Mouse (Mus musculus) neutrophil, adult 83 days (primary cell): ENCODE results near the gene Olfr548-ps1. TPM values are rescaled to one million over a fixed set of nuclear protein-coding genes. Genes with fewer than 3 reads are reported as not detected.

Source experiments
- total RNA-seq, 2 experiments: library from RNA; stranded (reverse); gene quantifications; one replicate each; pipeline ENCODE4 v1.2.4; 2023

The Olfr548-ps1 gene
- total RNA-seq = not detected

DNA sequence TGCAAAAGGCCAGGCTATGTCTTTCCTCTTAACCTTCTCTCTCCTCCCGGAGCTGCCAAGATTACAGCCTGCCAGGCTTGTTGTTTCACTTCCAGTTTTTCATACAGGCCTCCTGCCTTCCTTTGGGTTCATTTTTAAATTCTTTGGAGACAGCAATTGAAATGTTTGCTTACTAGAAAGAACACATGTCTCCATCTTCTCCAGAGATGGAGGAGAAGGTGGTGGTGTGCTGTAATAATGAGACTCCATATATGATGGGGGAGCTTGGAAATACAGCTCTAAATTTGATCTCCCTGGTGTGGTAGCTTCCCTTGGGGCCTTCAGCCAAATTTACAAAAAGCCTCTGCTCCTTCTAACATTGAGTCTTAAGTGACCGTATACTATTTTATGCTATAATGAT lies at the start of gene Olfr548-ps1:
Gene Olfr548-ps1 (plus strand): TSS at position 301 of the 400 bp plus-strand sequence.

DNA sequence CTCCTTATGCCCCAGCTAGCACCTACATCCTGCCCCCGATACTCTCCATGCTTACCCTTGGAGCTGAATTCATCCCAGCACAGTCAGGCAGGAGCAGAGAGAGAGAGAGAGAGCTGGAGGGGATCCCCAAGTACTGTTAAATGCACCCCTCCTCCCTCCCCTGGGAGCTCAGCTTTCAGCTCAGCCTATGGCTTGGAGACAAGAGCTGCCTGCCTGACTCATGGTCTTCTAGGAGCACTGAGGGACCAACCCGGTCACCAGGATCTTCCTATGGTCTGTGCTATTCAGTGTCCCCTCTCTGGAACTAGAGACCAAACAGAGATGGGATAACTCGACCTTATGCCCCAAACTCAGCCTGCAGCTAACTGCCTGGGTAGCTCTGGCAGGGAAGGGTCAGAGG lies 41.2 kb upstream of the Olfr548-ps1 start, which contains the start of gene Olfr545:
Gene Olfr545 (minus strand): TSS at position 101 of the 400 bp plus-strand sequence.

DNA sequence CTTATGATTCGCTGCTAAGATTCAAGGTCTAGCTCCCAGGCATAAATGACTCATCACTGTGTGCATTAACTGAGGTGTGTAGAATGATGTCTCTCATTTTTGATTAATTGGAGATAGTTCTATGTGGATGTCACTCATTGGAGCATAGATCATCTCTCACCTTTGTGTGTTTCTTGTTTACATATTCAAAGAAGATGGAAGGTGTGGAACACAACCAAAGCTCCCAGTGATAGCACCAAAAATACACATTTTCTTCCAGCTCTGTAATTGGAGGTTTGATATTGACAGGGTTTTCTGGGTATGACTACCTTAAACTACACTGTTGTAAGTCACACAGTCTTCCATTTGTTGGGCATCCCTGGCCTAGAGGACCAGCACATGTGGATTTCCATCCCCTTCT lies 6.2 kb upstream of the Olfr548-ps1 start, which contains the start of gene Olfr547:
Gene Olfr547 (plus strand): TSS at position 301 of the 400 bp plus-strand sequence.

DNA sequence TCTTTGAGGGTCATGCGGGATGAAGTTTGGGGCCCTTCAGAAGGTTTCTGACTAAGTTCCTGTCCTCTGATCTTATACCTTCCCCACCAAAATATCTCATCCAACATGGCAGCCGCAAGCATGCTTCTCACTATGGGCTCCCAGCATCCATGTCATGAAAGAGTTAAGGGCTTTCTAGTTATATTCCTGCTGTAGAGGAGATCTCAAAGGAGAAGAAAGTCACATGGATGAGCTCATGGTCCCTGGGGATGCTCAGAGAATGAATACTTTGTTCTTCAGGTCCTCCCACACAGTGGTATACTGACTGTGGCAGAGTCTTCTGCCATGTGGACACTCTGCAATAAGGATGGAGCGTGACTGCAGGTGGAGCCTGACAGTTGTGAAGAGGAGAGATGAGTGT lies 8.9 kb downstream of the Olfr548-ps1 start, which contains the start of gene Olfr549:
Gene Olfr549 (plus strand): TSS at position 301 of the 400 bp plus-strand sequence.

DNA sequence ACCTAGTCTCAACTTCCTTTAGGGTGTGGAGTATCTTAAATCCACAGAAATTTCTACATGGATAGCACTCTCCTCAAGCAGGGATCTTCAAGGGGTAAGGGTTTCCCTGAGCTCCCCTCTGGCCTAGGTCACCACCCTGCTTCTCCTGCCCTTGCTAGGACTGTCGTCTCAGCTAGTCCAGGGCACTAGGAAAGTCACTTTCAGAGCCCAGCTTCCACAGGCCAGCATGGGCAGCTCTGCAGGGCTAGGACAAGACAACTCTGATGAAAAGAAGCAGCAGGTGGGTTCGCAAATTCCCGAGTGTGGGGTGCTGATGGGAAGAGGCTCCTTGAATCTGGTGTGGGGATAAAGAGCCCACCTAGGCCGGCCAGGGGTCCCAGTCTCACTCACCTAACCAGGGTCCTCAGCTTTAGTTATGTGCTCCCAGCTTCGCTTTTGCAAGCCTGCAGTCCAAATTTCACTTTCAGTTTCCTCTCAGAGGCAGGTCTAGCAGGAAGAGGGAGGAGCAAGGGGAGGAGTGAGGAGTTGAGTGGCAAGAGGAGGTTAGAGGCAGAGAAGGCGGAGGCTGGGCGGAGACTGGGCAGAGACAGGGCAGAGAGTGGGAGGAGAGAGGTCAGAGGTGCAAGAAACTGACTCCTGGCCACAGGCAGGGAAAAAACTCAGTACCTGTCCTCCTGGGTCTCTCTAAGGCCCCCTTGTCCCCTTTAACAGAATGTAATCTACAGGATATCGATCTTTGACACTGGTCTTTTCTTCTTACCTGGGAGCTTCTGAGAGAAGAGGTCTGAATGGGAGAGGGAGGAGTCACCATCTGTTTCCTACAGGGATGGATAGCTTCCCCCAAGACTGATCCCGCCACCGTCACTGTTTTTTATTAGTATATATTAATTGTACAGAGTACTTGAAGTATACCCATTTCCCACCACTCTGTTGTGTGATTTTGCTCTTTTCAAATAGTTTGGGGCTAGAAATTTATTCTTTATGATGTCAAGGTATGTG lies 24.6 kb downstream of the Olfr548-ps1 start, which contains the start of gene Trim21:
Gene Trim21 (minus strand): TSS at position 488 of the 999 bp plus-strand sequence.

DNA sequence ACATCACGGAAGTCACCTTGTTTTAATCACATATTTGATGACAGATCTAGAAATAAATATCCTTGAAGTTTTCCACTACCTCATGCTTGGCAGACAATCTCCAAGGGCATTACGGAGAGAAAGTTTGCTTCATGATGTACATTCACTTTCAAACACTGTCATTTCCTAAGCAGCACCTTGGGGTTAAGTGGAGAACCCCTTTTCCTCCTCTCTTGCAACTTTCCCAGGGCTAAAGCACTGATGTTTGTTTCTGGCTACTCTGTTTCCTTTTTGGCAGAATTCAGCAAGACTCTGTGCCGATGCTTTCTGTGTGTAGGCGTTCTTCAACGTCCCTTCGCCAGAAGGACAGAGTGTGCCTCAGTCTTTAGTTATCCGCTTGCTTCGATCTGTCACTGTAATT lies 30.4 kb downstream of the Olfr548-ps1 start, which contains the start of gene Olfr550:
Gene Olfr550 (plus strand): TSS at position 301 of the 400 bp plus-strand sequence.

DNA sequence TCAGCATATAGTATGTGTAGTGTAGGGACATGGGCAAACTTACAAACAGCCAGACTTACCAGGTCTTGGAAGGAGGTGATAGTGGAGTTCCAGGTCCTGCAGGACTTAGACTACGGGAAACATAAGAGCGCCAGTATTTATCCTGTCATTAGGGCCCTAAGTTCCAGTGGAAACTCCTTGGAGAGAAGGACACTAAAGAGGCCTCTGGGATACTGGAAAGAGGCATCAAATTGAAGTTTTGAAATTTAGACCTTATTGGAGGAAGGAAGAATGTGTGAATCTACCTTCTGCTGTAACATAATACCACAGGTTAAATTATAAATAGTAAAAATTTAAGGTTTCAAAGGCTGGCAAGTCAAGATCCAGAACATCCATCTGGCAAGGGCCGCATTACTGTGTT lies 51.1 kb downstream of the Olfr548-ps1 start, which contains the start of gene Olfr551:
Gene Olfr551 (minus strand): TSS at position 101 of the 400 bp plus-strand sequence.

Other genes starting within 250 kb of the Olfr548-ps1 start
- gene Rrm1, start 99.2 kb upstream of the Olfr548-ps1 start, total RNA-seq = 100 to 1,000 TPM in 1 of 2 experiments, 10 to 100 TPM in 1; 97.4 to 110 TPM
- not detected for gene Olfr543, start 59.2 kb upstream of the Olfr548-ps1 start, total RNA-seq
- not detected for gene Olfr544, start 52.6 kb upstream of the Olfr548-ps1 start, total RNA-seq
- not detected for gene Olfr545, start 41.3 kb upstream of the Olfr548-ps1 start, total RNA-seq
- not detected for gene Olfr547, start 6.1 kb upstream of the Olfr548-ps1 start, total RNA-seq
- not detected for gene Olfr549, start 9.0 kb downstream of the Olfr548-ps1 start, total RNA-seq
- gene Trim21, start 24.6 kb downstream of the Olfr548-ps1 start, total RNA-seq = 10 to 100 TPM; 10.7 to 12.5 TPM
- not detected for gene Olfr550, start 30.5 kb downstream of the Olfr548-ps1 start, total RNA-seq
- gene Olfr551, start 51.0 kb downstream of the Olfr548-ps1 start, total RNA-seq = not detected
- gene Olfr552, start 56.9 kb downstream of the Olfr548-ps1 start, total RNA-seq = not detected
- gene Olfr553, start 77.3 kb downstream of the Olfr548-ps1 start, total RNA-seq = not detected
- not detected for gene Olfr554, start 97.5 kb downstream of the Olfr548-ps1 start, total RNA-seq
- not detected for gene Olfr555, start 117.9 kb downstream of the Olfr548-ps1 start, total RNA-seq
- gene Olfr556, start 124.0 kb downstream of the Olfr548-ps1 start, total RNA-seq = not detected
- 1 to 10 TPM; 1.0 to 2.8 TPM for gene Trim68, start 146.4 kb downstream of the Olfr548-ps1 start, total RNA-seq
- gene Olfr557, start 155.0 kb downstream of the Olfr548-ps1 start, total RNA-seq = not detected
- not detected for gene Olfr558, start 161.3 kb downstream of the Olfr548-ps1 start, total RNA-seq
- gene Olfr33, start 178.2 kb downstream of the Olfr548-ps1 start, total RNA-seq = not detected
- gene Olfr559, start 186.6 kb downstream of the Olfr548-ps1 start, total RNA-seq = not detected
- gene Olfr560, start 218.5 kb downstream of the Olfr548-ps1 start, total RNA-seq = not detected
- not detected for gene Olfr78, start 218.6 kb downstream of the Olfr548-ps1 start, total RNA-seq
- not detected for gene Olfr561, start 230.3 kb downstream of the Olfr548-ps1 start, total RNA-seq